Mouse (Mus musculus) brain, embryonic 14.5 days (tissue): ENCODE measurements at regions not wholly inside any gene's neighbourhood (a gene's known extent, or its start where the extent isn't known, plus 50 kb on each side); places are given as distances from the start of the nearest gene placed in this dataset.

Source experiments
- CTCF ChIP-seq: fragments of 200-500 bp; IDR thresholded peaks from 2 replicates; pipeline ENCODE4 v1.5.1; 2012; ENCODE audit warnings: inconsistent platforms, mild to moderate bottlenecking, moderate library complexity, borderline replicate concordance; ENCODE audit not compliant: insufficient read depth, insufficient read length; ENCODE audit errors: extremely low read depth
- POLR2A ChIP-seq: fragments of 200-500 bp; IDR thresholded peaks from 2 replicates; pipeline ENCODE4 v1.6.1; 2012; ENCODE audit warnings: mild to moderate bottlenecking, inconsistent platforms, borderline replicate concordance; ENCODE audit not compliant: poor library complexity, insufficient read depth, insufficient read length, severe bottlenecking; ENCODE audit errors: extremely low read depth

- TF ChIP-seq CTCF (no peak), POLR2A (no peak)
These were observed 439.7 kb upstream of the Pom121l12 start for GRCm38 (mm10) chr11:14159366-14159765.
